Mouse (Mus musculus): ENCODE results near the gene Xpr1. TPM values are rescaled to one million over a fixed set of nuclear protein-coding genes. Genes with fewer than 3 reads are reported as not detected.

The Xpr1 gene
- polyA plus RNA-seq, 1 experiment: 8.7 TPM

DNA sequence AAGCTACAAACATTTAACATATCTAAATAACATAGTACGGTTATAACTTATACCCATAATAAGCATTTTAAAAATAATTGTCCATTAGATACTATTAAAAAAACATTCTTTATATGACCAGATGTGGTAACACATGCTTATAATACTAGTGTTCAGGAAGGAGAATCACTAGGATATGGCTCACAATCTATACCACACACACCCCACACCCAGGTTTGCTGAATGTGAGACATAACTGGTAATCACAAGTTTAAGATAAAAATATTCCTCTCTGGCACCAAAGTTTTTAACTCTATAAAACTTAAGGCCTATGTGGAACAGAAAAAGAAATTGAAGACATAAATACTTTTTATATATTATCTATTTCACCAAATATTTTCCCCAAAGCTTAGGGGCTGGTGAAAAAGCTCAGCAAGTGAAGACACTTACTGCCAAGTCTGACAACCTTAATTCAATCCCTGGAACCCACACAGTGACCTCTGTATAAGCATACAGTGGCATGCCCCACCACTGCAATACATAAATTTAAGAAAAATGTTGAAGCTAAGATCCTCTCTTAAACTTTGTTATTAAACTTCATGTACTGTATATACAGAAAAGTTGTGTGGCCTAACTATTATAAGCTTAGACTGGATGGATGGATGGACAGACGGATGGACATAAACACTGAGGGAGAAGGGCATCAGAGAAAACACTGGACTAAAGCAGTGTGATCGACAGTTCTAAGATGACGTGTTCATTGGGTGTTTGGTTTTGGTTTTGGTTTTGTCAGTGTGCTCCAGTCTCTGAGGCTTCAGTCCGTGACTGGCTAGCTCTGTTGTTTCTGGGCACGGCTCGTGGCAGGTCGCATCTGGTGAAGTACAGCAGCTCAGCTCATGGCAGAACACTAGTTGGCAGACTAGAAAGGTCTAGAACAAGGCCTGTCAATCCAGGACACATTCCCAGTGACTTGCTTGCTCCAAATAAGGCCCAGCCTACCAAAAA, 33.6 kb downstream of the Xpr1 start:
- Histone ChIP-seq H3K36me3 (ENCODE audit: control insufficient read depth, insufficient read depth) (no peaks in the 10 kb centered on the region), H3K27me3 (ENCODE audit: control insufficient read depth, insufficient read depth, insufficient read length) (no peaks in the 10 kb centered on the region), H3K79me2 (ENCODE audit: control insufficient read depth, insufficient read depth) (no peaks in the 10 kb centered on the region), H3ac (ENCODE audit: control insufficient read depth, insufficient read length) (no peak overlapping the region), H3K4me3 (no peak overlapping the region), H3K4me2 (ENCODE audit: low read depth) (no peak overlapping the region)
- TF ChIP-seq MAX (IDR thresholded peaks at IDR 0.05; ENCODE audit: low read depth): no peak
- TF ChIP-seq SRF (IDR thresholded peaks at IDR 0.05; ENCODE audit: control insufficient read depth, insufficient read length, low read depth): no peak
- TF ChIP-seq MYOG (IDR thresholded peaks at IDR 0.05; ENCODE audit: control insufficient read depth in 1 of 3, insufficient read depth in 1 of 3, insufficient read length in 2 of 3, low read depth in 2 of 3): no peak
- no peak for TF ChIP-seq TCF12 (IDR thresholded peaks at IDR 0.05; ENCODE audit: insufficient read depth, poor library complexity, severe bottlenecking)
- no peak for TF ChIP-seq CEBPB (IDR thresholded peaks at IDR 0.05; ENCODE audit: insufficient read depth, poor library complexity, severe bottlenecking)
- TF ChIP-seq USF1 (IDR thresholded peaks at IDR 0.05; ENCODE audit: low read depth): no peak
- no peak for TF ChIP-seq POLR2AphosphoS2 (IDR thresholded peaks at IDR 0.05; ENCODE audit: insufficient read length, low read depth)
- no peak for TF ChIP-seq POLR2A (IDR thresholded peaks at IDR 0.05; ENCODE audit: insufficient read length, low read depth)
- no peak for TF ChIP-seq REST (IDR thresholded peaks at IDR 0.05; ENCODE audit: insufficient read depth, insufficient read length)

DNA sequence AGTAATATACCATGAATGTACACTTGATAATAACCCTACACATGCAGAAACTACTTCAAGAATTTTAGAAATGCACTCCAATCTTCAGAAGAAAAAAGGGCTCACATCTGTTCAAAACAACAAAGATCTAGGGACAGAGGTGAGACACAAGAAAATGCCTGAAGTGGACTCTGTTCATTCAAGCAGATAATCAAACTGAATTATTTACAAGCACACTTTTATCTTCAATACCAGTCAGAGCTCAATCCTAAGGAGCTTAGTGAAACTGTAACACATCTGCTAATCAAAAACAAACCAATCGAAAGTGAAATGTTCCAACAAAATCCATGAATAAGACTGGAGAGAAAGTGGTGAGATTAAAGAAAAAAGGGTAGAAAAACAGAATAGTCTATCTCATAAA, 35.3 kb downstream of the Xpr1 start:
- no peaks in the 10 kb centered on the region for H3K27me3 ChIP-seq (ENCODE audit: control insufficient read depth, insufficient read depth, insufficient read length)
- no peak overlapping the region for H3K4me3 ChIP-seq
- H3ac ChIP-seq (ENCODE audit: control insufficient read depth, insufficient read length): no peak overlapping the region
- no peak overlapping the region for H3K4me2 ChIP-seq (ENCODE audit: low read depth)
- H3K36me3 ChIP-seq (ENCODE audit: control insufficient read depth, insufficient read depth): no peaks in the 10 kb centered on the region
- no peak for TF ChIP-seq MYOG (IDR thresholded peaks at IDR 0.05; ENCODE audit: control insufficient read depth in 1 of 3, insufficient read depth in 1 of 3, insufficient read length in 2 of 3, low read depth in 2 of 3)
- no peak for TF ChIP-seq POLR2A (IDR thresholded peaks at IDR 0.05; ENCODE audit: insufficient read length, low read depth)
- no peak for TF ChIP-seq SRF (IDR thresholded peaks at IDR 0.05; ENCODE audit: control insufficient read depth, insufficient read length, low read depth)
- no peak for TF ChIP-seq CEBPB (IDR thresholded peaks at IDR 0.05; ENCODE audit: insufficient read depth, poor library complexity, severe bottlenecking)
- TF ChIP-seq POLR2AphosphoS2 (IDR thresholded peaks at IDR 0.05; ENCODE audit: insufficient read length, low read depth): no peak
- no peak for TF ChIP-seq MAX (IDR thresholded peaks at IDR 0.05; ENCODE audit: low read depth)
- TF ChIP-seq TCF3 (IDR thresholded peaks at IDR 0.05; ENCODE audit: insufficient read length, low read depth): no peak
- TF ChIP-seq TCF12 (IDR thresholded peaks at IDR 0.05; ENCODE audit: insufficient read depth, poor library complexity, severe bottlenecking): no peak
- no peak for TF ChIP-seq USF1 (IDR thresholded peaks at IDR 0.05; ENCODE audit: low read depth)
- no peak for TF ChIP-seq REST (IDR thresholded peaks at IDR 0.05; ENCODE audit: insufficient read depth, insufficient read length)
- no peaks in the 10 kb centered on the region for H3K79me2 ChIP-seq (ENCODE audit: control insufficient read depth, insufficient read depth)

DNA sequence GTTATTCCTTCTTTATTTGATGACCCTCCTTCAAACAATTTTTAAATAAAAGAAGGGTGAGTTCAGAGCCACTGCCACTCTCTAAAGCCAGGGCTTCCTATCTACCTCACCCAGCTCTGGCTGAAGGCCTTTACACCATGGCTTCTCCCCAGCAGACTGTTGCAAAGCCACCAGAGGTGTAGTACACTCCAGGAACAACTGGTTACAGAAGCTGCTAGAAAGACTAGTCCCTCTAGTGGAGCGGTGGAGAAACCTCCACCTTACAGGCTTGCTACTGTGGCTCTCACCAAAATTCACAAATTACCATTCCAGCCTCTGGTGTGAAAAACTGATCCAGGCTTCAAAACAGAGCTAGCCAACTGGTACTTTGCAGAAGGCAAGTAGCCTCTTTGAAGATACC, 37.9 kb downstream of the Xpr1 start:
- Histone ChIP-seq H3K4me3 (no peak overlapping the region), H3K79me2 (ENCODE audit: control insufficient read depth, insufficient read depth) (no peaks in the 10 kb centered on the region), H3K36me3 (ENCODE audit: control insufficient read depth, insufficient read depth) (no peaks in the 10 kb centered on the region), H3ac (ENCODE audit: control insufficient read depth, insufficient read length) (no peak overlapping the region), H3K4me2 (ENCODE audit: low read depth) (no peak overlapping the region), H3K27me3 (ENCODE audit: control insufficient read depth, insufficient read depth, insufficient read length) (no peaks in the 10 kb centered on the region)
- TF ChIP-seq MAX (IDR thresholded peaks at IDR 0.05; ENCODE audit: low read depth): no peak
- no peak for TF ChIP-seq POLR2A (IDR thresholded peaks at IDR 0.05; ENCODE audit: insufficient read length, low read depth)
- no peak for TF ChIP-seq SRF (IDR thresholded peaks at IDR 0.05; ENCODE audit: control insufficient read depth, insufficient read length, low read depth)
- no peak for TF ChIP-seq TCF3 (IDR thresholded peaks at IDR 0.05; ENCODE audit: insufficient read length, low read depth)
- no peak for TF ChIP-seq MYOG (IDR thresholded peaks at IDR 0.05; ENCODE audit: control insufficient read depth in 1 of 3, insufficient read depth in 1 of 3, insufficient read length in 2 of 3, low read depth in 2 of 3)
- TF ChIP-seq CEBPB (IDR thresholded peaks at IDR 0.05; ENCODE audit: insufficient read depth, poor library complexity, severe bottlenecking): no peak
- no peak for TF ChIP-seq E2F4 (IDR thresholded peaks at IDR 0.05; ENCODE audit: insufficient read depth)
- no peak for TF ChIP-seq MYOD1 (IDR thresholded peaks at IDR 0.05; ENCODE audit: control insufficient read depth in 1 of 3, insufficient read length in 2 of 3, low read depth in 2 of 3)
- no peak for TF ChIP-seq TCF12 (IDR thresholded peaks at IDR 0.05; ENCODE audit: insufficient read depth, poor library complexity, severe bottlenecking)

DNA sequence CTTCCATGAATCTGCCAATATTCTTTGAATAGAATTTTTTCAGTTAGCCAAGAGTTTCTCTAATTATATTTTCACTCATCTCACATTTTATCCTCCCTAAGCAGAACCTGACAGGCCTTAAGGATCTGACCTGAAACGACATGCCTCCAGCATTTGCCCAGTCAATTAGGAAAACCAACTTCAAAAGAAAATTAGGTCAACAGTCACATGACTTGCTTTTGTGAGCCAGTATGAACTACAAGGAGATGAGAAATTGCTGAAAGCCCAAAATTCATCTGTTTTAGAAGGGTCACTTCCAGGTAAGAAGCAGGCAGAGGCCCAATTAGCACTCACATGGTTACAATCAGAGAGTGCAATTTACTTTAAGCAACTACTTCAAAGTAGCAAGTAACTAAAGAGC, 44.4 kb downstream of the Xpr1 start:
- H3K4me2 ChIP-seq (ENCODE audit: low read depth): no peak overlapping the region
- H3K36me3 ChIP-seq (ENCODE audit: control insufficient read depth, insufficient read depth): no peaks in the 10 kb centered on the region
- H3K4me3 ChIP-seq: no peak overlapping the region
- no peaks in the 10 kb centered on the region for H3K79me2 ChIP-seq (ENCODE audit: control insufficient read depth, insufficient read depth)
- H3K27me3 ChIP-seq (ENCODE audit: control insufficient read depth, insufficient read depth, insufficient read length): no peaks in the 10 kb centered on the region
- no peak overlapping the region for H3ac ChIP-seq (ENCODE audit: control insufficient read depth, insufficient read length)
- TF ChIP-seq POLR2AphosphoS2 (IDR thresholded peaks at IDR 0.05; ENCODE audit: insufficient read length, low read depth) (no peak), SRF (IDR thresholded peaks at IDR 0.05; ENCODE audit: control insufficient read depth, insufficient read length, low read depth) (no peak), MYOD1 (IDR thresholded peaks at IDR 0.05; ENCODE audit: control insufficient read depth in 1 of 3, insufficient read length in 2 of 3, low read depth in 2 of 3) (no peak), MYOG (IDR thresholded peaks at IDR 0.05; ENCODE audit: control insufficient read depth in 1 of 3, insufficient read depth in 1 of 3, insufficient read length in 2 of 3, low read depth in 2 of 3) (no peak), USF1 (IDR thresholded peaks at IDR 0.05; ENCODE audit: low read depth) (no peak), REST (IDR thresholded peaks at IDR 0.05; ENCODE audit: insufficient read depth, insufficient read length) (no peak), TCF3 (IDR thresholded peaks at IDR 0.05; ENCODE audit: insufficient read length, low read depth) (no peak), MAX (IDR thresholded peaks at IDR 0.05; ENCODE audit: low read depth) (no peak), POLR2A (IDR thresholded peaks at IDR 0.05; ENCODE audit: insufficient read length, low read depth) (no peak), E2F4 (IDR thresholded peaks at IDR 0.05; ENCODE audit: insufficient read depth) (no peak)

Data from myocyte (in vitro differentiated cells).